Mouse (Mus musculus): ENCODE results near the gene Cdc40.

Gene Cdc40

GRCm38 (mm10) chr10:40882831-40883643, at the start of gene Cdc40, which contains the start of gene Wasf1:
Gene Cdc40 (minus strand): TSS chr10:40883311.
Gene Wasf1 (plus strand): TSS chr10:40883475.
- DNase-seq (ENCODE audit: low spot score), result peak; percentile 95

DNA sequence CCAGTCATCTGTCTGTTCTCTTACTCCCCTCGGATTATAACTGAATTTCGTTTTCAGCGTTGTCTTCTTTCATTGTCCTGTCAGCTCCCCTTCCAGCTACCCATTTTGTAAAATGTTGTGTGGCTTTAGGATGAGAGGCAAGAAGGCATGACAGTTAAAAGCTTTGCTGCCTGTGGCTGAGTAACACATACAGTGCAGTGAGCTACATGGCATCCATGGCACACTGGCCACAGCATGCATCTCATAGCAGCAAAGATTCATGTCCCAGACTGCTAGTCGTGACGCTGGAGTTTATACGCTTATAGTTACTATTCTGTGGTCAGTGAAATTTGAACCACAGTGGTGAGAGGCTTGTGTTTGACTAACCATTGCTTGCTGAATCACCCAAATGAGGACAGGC, 36.4 kb upstream of the Cdc40 start:
- no peak for DNase-seq (ENCODE audit: low spot score)

DNA sequence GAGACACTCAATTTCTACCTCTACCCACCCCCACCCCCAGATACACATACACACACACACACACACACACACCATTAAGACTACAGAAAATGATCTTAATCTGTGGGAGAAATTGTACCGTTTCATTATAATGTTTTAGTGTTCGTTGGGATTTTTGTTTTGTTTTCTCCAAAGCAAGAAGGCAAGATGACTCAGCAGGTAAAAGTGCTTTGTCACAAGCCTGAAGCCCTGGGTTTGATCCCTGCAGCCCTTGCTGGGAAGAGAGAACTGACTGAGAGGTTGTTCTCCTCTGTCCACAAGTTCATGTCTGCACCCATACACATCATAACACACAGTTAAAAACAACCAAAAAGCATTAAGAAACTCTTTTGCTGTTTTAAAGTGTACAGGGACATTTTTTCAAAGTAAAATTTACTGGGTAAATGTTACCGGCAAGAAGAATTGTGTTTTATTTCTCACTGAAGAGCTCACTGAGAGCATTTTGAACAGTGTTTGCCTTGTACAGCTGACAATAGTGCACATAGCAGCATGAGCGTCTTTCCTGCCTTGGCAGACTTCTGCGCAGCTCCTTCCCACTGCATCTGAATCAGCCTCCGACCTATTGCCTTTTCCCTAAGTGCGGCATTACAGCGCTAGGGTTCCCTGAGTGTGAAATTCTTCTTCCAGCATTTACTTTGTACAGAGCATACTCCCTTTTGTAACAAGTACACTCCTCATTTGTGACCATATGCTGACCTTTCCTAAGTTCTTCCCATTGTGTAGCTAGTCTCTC, 35.7 kb upstream of the Cdc40 start:
- DNase-seq (ENCODE audit: low spot score), result no peak

DNA sequence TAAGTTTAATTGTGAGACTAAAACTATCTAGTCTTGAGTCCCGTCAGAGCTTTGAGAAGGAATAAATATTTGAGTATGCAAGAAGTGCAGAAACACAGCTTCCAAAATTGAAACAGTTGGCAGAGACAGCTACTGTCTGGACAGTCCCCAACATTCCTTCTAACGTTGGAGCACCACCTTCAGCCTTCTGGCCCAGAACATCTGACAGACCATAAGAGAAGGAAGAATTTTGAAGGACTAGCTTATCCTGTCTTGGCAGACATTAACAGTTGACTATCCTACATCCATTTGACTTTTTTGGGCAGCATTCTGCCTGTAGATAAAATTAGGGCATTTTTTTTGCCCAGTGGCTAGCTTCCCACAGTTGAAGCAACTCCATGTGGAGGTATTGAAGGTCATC, 32.1 kb upstream of the Cdc40 start:
- no peak for DNase-seq (ENCODE audit: low spot score)

DNA sequence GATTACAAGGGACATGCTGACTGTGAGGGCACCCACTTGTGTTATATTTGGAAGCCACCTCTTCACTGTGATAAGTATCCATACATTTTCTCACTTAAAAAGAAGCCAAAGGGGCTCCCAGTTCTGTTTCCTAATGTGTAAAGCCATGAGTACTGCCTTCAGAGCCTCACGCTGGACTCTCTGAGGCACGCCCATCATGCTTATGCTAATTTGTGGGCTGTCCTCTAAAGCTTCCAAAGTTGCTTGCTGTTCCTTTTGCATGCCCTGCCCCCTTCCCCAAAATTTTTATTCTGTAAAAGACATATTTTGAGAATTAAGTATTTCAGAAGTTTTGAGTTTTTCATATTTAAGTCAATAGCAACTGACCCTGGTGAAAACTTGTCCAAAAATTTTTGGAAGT, 27.7 kb upstream of the Cdc40 start:
- DNase-seq (ENCODE audit: low spot score), result no peak

DNA sequence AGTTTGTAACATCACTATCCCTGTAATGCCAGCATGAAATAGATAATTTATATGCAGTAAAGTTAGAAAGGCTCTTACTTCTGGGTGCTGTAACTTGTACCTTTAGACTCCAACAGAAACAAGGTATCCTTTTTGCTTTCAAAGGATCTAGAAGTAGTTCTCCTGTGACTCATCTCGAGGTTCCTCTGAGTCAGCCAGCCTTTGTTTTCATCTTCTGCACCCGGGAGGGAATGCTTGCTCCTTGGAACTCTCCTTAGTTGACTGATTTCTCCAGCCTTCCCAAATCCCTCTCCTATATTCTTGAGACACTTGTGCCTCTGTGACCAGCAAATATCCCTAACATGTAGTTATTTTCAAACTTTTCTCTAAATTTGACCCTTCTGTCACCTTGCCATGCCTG, 25.5 kb upstream of the Cdc40 start:
- DNase-seq (ENCODE audit: low spot score), result no peak

GRCm38 (mm10) chr10:40906802-40907201, 23.7 kb upstream of the Cdc40 start:
- DNase-seq (ENCODE audit: low spot score), result no peak

- no peak for DNase-seq (ENCODE audit: low spot score)
These were observed 23.0 kb upstream of the Cdc40 start for GRCm38 (mm10) chr10:40906131-40906530.

GRCm38 (mm10) chr10:40901786-40902185, 18.7 kb upstream of the Cdc40 start:
- no peak for DNase-seq (ENCODE audit: low spot score)

DNA sequence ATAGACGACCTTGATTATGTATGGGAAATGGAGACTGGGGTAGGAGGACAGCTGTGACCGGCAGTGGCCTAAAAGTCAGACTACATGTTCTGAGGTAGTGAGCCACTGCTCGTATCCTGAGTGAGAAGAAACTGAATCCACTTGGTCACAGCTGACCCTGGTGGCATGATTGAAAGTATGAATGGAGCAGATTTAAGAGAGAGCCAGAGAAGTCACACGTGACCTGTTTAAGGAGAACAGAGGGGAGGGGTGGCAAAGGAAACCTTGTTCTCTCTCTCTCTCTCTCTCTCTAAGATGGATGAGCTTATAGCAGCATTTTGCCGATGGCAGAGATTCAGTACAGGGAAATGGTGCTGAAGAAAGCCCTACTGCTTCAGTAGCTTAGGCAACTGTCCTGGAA, 13.5 kb upstream of the Cdc40 start:
- no peak for DNase-seq (ENCODE audit: low spot score)

DNA sequence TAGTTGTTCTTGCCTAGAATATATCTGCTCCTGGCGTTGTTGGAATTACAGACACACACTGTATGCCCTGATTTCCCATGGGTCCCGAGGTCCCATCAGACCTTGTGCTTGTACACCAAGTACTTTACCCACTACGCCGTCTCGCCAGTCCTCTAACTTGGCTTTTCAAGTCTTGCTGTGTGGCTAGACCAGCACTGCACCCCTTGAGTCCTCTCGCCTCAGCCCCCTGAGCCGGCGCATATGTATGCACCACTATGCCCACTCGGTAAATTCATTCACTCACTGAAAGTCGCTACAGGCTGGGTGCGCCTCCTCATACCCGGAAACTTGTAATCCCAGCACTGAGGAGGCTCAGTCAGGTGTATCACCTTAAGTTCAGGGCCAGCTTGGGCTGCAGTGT, 12.7 kb upstream of the Cdc40 start:
- DNase-seq (ENCODE audit: low spot score), result no peak

GRCm38 (mm10) chr10:40889146-40889545, 6.0 kb upstream of the Cdc40 start:
- DNase-seq (ENCODE audit: low spot score), result no peak

- no peak for DNase-seq (ENCODE audit: low spot score)
These were observed 4.2 kb upstream of the Cdc40 start for GRCm38 (mm10) chr10:40887316-40887715.

DNA sequence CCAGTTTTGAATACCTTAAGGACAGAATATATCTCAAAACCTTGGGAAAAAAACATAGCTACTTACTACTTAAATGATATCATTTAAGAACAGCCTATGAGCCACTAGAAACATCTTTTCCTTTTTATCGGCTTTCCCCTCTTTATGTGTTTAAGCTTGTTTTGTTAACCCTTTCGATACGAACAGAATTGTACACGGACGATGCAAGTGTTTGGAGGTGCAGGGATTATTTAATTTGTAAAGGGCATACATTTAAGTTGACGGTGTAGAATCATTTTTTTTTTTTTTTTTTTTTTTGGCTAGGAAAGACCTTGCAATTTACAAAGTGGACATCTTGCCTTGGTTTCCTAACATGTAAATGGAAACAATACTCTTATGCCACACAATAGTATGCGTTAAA, 2.3 kb upstream of the Cdc40 start:
- no peak for DNase-seq (ENCODE audit: low spot score)

DNA sequence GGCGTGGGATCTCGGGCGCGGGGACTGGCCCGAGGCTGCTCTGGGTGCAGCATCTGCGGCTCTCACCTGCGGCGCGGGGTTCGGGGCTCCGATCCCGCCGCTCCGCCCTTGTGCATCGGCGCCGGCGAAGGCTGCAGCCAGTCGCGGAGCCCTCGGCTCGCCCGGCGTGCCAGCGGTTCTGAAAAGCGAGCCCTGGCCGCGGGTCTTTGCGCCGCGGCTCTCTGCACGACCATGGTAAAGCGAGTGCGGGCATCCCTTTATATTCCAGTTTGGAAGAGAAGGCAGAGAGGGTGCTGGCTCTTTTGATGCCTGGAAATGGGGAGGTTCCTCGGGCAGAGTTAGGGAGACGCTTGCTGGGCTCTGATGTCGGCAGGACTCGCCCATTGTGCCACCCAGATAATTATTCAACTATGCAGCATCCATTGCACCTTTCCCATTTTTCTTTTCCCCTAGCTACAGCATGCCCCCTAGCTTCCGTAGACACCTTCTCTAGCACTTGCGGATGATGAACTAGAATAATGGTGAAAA, 1.2 kb upstream of the Cdc40 start:
- DNase-seq (ENCODE audit: low spot score), result peak; percentile 10

- peak; percentile 4 for DNase-seq (ENCODE audit: low spot score)
These were observed 650 bp upstream of the Cdc40 start for GRCm38 (mm10) chr10:40883644-40884278.

DNA sequence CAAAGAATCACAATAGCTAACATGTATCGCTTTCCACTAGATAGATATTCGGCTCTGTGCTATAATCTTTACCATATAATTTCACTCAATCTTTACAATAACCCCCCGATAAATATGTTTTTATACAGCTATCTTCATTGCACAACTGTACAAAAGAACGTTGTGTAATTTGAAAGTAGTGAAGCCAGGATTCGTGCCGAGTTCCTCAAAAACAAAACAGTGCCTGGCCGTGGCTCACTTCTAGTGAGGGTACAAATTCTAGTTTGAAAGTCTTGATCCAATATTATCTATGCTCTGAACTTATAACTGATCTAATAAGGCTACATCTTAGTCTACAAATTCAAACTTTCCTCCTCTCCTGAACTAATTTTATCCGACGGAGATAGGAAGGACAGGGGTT, 778 bp downstream of the Cdc40 start:
- DNase-seq (ENCODE audit: low spot score), result no peak

GRCm38 (mm10) chr10:40881236-40881635, 1.9 kb downstream of the Cdc40 start:
- no peak for DNase-seq (ENCODE audit: low spot score)

DNA sequence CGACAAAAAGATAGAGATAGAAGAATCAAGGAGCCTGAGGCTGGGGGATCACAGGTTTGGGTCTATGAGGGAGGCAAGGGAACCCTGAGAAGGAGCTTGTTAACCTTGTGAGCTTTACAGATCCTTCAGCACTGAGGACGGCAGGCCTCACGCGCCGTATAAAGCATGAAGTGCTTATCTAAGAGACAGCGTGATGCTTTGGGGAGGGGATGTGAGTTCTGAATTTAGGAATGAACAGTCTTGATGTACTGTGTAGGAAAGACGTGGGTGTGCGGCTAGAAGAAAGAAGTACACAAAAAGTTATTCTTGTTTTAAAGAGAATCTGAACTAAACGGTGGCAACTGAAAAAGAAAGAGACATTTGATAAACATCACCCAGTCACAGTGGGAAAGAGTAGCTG, 3.1 kb downstream of the Cdc40 start:
- no peak for DNase-seq (ENCODE audit: low spot score)

- no peak for DNase-seq (ENCODE audit: low spot score)
These were observed 4.9 kb downstream of the Cdc40 start for GRCm38 (mm10) chr10:40878246-40878645.

DNA sequence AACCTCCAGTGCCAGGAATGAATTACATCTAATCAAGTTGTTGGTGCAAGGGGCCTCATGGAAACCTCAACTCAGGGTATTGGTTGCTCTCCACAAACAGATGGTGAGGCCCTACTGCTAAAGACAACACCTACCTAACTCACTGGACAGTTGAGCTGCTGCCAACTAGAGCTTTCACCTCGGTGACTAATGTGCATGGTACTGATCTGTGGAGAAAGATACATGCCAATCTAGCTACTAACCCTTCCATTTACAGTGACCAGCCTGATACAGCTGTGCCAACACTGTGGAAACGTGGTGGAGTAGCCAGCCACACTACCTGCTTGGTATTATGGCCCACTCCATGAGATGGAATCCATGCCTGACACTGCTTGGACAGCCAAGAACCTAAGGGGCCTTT, 11.1 kb downstream of the Cdc40 start:
- DNase-seq (ENCODE audit: low spot score), result peak; percentile 7

- DNase-seq (ENCODE audit: low spot score), result peak; percentile 13
These were observed 11.8 kb downstream of the Cdc40 start for GRCm38 (mm10) chr10:40871301-40871700.

GRCm38 (mm10) chr10:40868081-40868480, 15.0 kb downstream of the Cdc40 start:
- DNase-seq (ENCODE audit: low spot score), result no peak

All from urinary bladder, postnatal 14 days (tissue).